Mouse (Mus musculus): ENCODE results near the gene Calml4.
"Not testable (repeated sequence)": the region's sequence is repeated elsewhere in the genome, so short reads cannot be mapped to it uniquely, and the experiment has no call there.

Gene Calml4

GRCm38 (mm10) chr9:62834906-62835305 is 23.0 kb upstream of the Calml4 start:
- in situ Hi-C loops (cut with MboI, MseI), result no loop called here

- in situ Hi-C loops (cut with MboI, MseI), result no loop called here
Measured at GRCm38 (mm10) chr9:62835705-62836446, 22.0 kb upstream of the Calml4 start.

GRCm38 (mm10) chr9:62837611-62838010 is 20.3 kb upstream of the Calml4 start:
- in situ Hi-C loops (cut with MboI, MseI), result no loop called here

- in situ Hi-C loops (cut with MboI, MseI), result no loop called here
Measured at GRCm38 (mm10) chr9:62838146-62838505, 19.8 kb upstream of the Calml4 start.

GRCm38 (mm10) chr9:62838506-62839171 is 19.2 kb upstream of the Calml4 start, which contains the start of gene Cln6:
Cln6 (plus strand) TSS chr9:62838785.
- in situ Hi-C loops (cut with MboI, MseI), result no loop called here

- in situ Hi-C loops (cut with MboI, MseI), result no loop called here
Measured at GRCm38 (mm10) chr9:62839172-62839770, 18.6 kb upstream of the Calml4 start.

- in situ Hi-C loops (cut with MboI, MseI), result no loop called here
Measured at GRCm38 (mm10) chr9:62843356-62844024, 14.4 kb upstream of the Calml4 start.

GRCm38 (mm10) chr9:62844461-62844860 is 13.4 kb upstream of the Calml4 start:
- in situ Hi-C loops (cut with MboI, MseI), result no loop called here

- in situ Hi-C loops (cut with MboI, MseI), result no loop called here
Measured at GRCm38 (mm10) chr9:62847694-62848093, 10.2 kb upstream of the Calml4 start.

GRCm38 (mm10) chr9:62848641-62849040 is 9.2 kb upstream of the Calml4 start:
- in situ Hi-C loops (cut with MboI, MseI), result no loop called here

GRCm38 (mm10) chr9:62851571-62851970 is 6.3 kb upstream of the Calml4 start:
- in situ Hi-C loops (cut with MboI, MseI), result loop anchor here (5.0 kb wide), 2 partner anchors 126 to 266 kb away; no protein-coding TSS in a partner anchor

- in situ Hi-C loops (cut with MboI, MseI), result loop anchor here (5.0 kb wide), 2 partner anchors 123 to 263 kb away; no protein-coding TSS in a partner anchor
Measured at GRCm38 (mm10) chr9:62854483-62854882, 3.4 kb upstream of the Calml4 start.

GRCm38 (mm10) chr9:62857216-62857615 is 664 bp upstream of the Calml4 start:
- in situ Hi-C loops (cut with MboI, MseI), result no loop called here

GRCm38 (mm10) chr9:62858266-62859019 is 563 bp downstream of the Calml4 start:
- in situ Hi-C loops (cut with MboI, MseI), result no loop called here

- in situ Hi-C loops (cut with MboI, MseI), result not testable (repeated sequence)
Measured at GRCm38 (mm10) chr9:62860102-62860501, 2.2 kb downstream of the Calml4 start.

- in situ Hi-C loops (cut with MboI, MseI), result no loop called here
Measured at GRCm38 (mm10) chr9:62860866-62861265, 3.0 kb downstream of the Calml4 start.

GRCm38 (mm10) chr9:62869236-62869635 is 11.4 kb downstream of the Calml4 start:
- in situ Hi-C loops (cut with MboI, MseI), result not testable (repeated sequence)

- in situ Hi-C loops (cut with MboI, MseI), result no loop called here
Measured at GRCm38 (mm10) chr9:62870728-62871127, 12.8 kb downstream of the Calml4 start.

GRCm38 (mm10) chr9:62876966-62877616 is 19.2 kb downstream of the Calml4 start:
- in situ Hi-C loops (cut with MboI, MseI), result no loop called here

- in situ Hi-C loops (cut with MboI, MseI), result no loop called here
Measured at GRCm38 (mm10) chr9:62877825-62878224, 19.9 kb downstream of the Calml4 start.

- in situ Hi-C loops (cut with MboI, MseI), result no loop called here
Measured at GRCm38 (mm10) chr9:62881871-62882270, 24.0 kb downstream of the Calml4 start.

Measured in T-helper 1 cell (primary cell).